Mouse (Mus musculus) cerebellum, adult 2 months (tissue): ENCODE results near the gene Nup133.

Source experiments
- CTCF ChIP-seq: fragments of 200-500 bp; IDR thresholded peaks from 2 replicates; pipeline ENCODE4 v1.5.1; 2011; ENCODE audit warnings: low read depth, mild to moderate bottlenecking, control low read depth, low read length, moderate library complexity, borderline replicate concordance; ENCODE audit not compliant: insufficient read depth
- POLR2A ChIP-seq: fragments of 200-500 bp; IDR thresholded peaks from 2 replicates; pipeline ENCODE4 v1.6.1; 2011; ENCODE audit warnings: low read length, control low read depth, borderline replicate concordance; ENCODE audit not compliant: insufficient read depth

DNA sequence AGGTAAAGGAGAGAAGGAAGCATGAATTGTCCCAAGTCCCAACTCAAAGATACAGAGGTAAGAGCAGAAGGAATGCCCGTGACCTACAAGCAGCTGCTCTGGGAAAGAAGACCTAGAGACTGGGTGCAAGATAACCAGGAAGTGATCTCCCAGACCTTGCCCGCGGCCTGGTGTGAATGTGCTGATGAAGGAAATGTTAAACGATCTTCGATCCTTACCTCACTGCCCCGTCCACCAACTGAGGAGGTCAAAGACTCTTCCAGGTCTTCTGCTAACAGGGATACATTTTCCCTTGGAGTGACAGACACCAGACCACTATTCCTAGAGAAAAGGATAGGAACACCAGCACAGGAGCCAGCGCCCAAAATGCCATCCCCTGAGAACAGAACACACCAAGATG, 20.0 kb downstream of the Nup133 start:
- TF ChIP-seq CTCF (no peak), POLR2A (no peak)
